Mouse (Mus musculus) forebrain, embryonic 11.5 days (tissue): ENCODE measurements at regions not wholly inside any gene's neighbourhood (a gene's known extent, or its start where the extent isn't known, plus 50 kb on each side); places are given as distances from the start of the nearest gene placed in this dataset.

Experiments
- ATAC-seq: fragments of 200-750 bp; cut with Nextera tagmentation; replicated peaks from 2 replicates; pipeline ENCODE4 v1.8.0; 2017; ENCODE audit warnings: moderate TSS enrichment; ENCODE audit not compliant: low FRiP score
- DNase-seq: peaks from one replicate; pipeline ENCODE4 v3.0.0-alpha.2; 2017; ENCODE audit warnings: low spot score
- H3K27ac ChIP-seq: fragments of 300-500 bp; sonication (generic); 2 replicates; pipeline ENCODE4 v1.5.1; 2014; ENCODE audit warnings: low read depth, low read length
- H3K27me3 ChIP-seq: fragments of 300-500 bp; sonication (generic); 2 replicates; pipeline ENCODE4 v1.6.1; 2014; ENCODE audit warnings: mild to moderate bottlenecking, low read length, mixed read lengths; ENCODE audit not compliant: control insufficient read depth, insufficient read depth
- H3K36me3 ChIP-seq: fragments of 300-500 bp; sonication (generic); 2 replicates; pipeline ENCODE4 v1.6.1; 2014; ENCODE audit warnings: mild to moderate bottlenecking, low read length, moderate library complexity, mixed read lengths; ENCODE audit not compliant: control insufficient read depth, insufficient read depth
- H3K4me1 ChIP-seq: fragments of 300-500 bp; sonication (generic); replicated peaks from 2 replicates; pipeline ENCODE4 v1.6.1; 2014; ENCODE audit warnings: low read length, mixed read lengths; ENCODE audit not compliant: control insufficient read depth, insufficient read depth
- H3K4me2 ChIP-seq: fragments of 300-500 bp; sonication (generic); 2 replicates; pipeline ENCODE4 v1.6.1; 2014; ENCODE audit warnings: low read depth, mild to moderate bottlenecking, low read length, moderate library complexity, mixed read lengths; ENCODE audit not compliant: severe bottlenecking
- H3K4me3 ChIP-seq: fragments of 300-500 bp; sonication (generic); 2 replicates; pipeline ENCODE4 v1.5.1; 2014; ENCODE audit warnings: low read depth, low read length
- H3K9ac ChIP-seq: fragments of 300-500 bp; sonication (generic); 2 replicates; pipeline ENCODE4 v1.6.1; 2014; ENCODE audit warnings: low read length
- H3K9me3 ChIP-seq: fragments of 300-500 bp; sonication (generic); 2 replicates; pipeline ENCODE4 v1.6.1; 2016; ENCODE audit warnings: low read length, mixed read lengths; ENCODE audit not compliant: control insufficient read depth
- WGBS: fragments of 180-500 bp; shearing (Covaris S2); extraction: QIAGEN DNeasy Blood & Tissue Kit; methylation state at CpG from one replicate; pipeline ENCODE4 v1.1.7; 2014; 5-methylcytosine and 5-hydroxymethylcytosine counted together

DNA sequence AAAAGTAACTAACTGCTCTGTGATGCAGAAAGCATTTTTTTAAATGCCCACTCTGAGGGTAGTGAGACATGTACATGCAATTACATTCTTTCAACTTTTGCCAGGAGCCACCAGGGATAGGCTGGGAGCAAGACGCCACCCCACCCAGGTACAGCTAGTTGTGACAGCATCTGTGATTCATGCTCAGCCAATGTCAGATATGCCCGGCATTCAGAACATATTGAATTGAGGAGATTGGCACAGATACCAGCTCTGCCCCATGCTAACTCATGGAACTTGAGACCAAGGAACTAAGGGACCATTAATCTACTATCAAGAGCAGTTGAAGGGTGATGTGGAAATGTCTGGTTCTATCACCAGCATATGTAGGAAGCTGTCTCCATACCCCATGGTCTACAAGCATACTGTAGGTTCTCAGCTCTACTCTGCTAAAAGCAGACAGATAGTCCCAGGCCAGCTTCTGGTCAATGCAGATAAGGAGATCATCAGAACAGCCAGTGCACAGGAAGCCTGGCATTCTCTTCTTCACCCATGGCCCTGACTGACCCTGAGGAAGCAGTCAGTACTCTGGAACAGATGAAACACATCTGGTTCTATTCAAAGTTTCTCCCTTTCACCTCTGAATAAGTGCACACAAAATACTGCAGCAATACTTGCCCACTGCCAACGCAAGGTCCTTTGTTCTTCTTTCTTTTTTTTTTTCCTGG, 127.4 kb downstream of the Adamts15 start:
- Histone ChIP-seq H3K9ac (no peak overlapping the region), H3K4me3 (no peak overlapping the region), H3K4me1 (no peaks in the 10 kb centered on the region), H3K27me3 (no peaks in the 10 kb centered on the region), H3K9me3 (no peaks in the 10 kb centered on the region), H3K27ac (no peak overlapping the region), H3K4me2 (no peak overlapping the region), H3K36me3 (no peaks in the 10 kb centered on the region)
- 92% methylated on average over 3 of the region's 3 CpGs for WGBS
- ATAC-seq (no peak), DNase-seq (no peak)

GRCm38 (mm10) chr9:30781221-30781620, 141.0 kb downstream of the Adamts15 start:
- no peak for ATAC-seq
- H3K9me3 ChIP-seq = no peaks in the 10 kb centered on the region

GRCm38 (mm10) chr9:30777816-30778215, 144.4 kb downstream of the Adamts15 start:
- DNase-seq (no peak), ATAC-seq (no peak)
- Histone ChIP-seq H3K27ac (no peak overlapping the region), H3K27me3 (no peaks in the 10 kb centered on the region), H3K4me3 (no peak overlapping the region), H3K4me1 (no peaks in the 10 kb centered on the region), H3K9ac (no peak overlapping the region), H3K36me3 (no peaks in the 10 kb centered on the region), H3K9me3 (no peaks in the 10 kb centered on the region), H3K4me2 (no peak overlapping the region)
- WGBS = 87% methylated on average over 2 of the region's 2 CpGs

More at GRCm38 (mm10) chr9:30781221-30781620, 141.0 kb downstream of the Adamts15 start:
- no peak overlapping the region for H3K4me3 ChIP-seq
- no peak overlapping the region for H3K27ac ChIP-seq
- no peaks in the 10 kb centered on the region for H3K36me3 ChIP-seq
- H3K4me2 ChIP-seq = no peak overlapping the region
- H3K27me3 ChIP-seq = no peaks in the 10 kb centered on the region
- no peak for DNase-seq
- no peaks in the 10 kb centered on the region for H3K4me1 ChIP-seq
- no peak overlapping the region for H3K9ac ChIP-seq
- 92% methylated on average over 2 of the region's 2 CpGs for WGBS

DNA sequence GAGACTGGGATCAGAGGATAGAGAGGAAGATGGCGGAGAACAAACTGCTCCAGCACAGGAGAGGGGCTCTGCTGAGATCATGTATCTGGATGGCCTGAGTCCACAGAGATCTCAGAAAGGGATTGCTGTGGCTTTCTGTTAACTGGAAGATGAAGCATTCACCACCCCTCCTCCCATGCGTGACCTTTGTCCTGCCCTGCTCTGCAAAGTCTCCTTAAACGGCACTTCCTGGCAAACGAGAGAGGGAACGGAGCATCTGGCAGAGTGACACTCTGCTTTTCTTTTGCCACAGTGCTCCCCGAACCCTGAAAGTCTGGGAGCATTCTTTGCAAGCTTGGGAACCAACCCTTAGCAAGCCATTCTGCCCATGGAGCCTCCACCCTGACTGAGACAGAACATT, 147.1 kb downstream of the Adamts15 start:
- no peak overlapping the region for H3K27ac ChIP-seq
- no peaks in the 10 kb centered on the region for H3K4me1 ChIP-seq
- H3K27me3 ChIP-seq = no peaks in the 10 kb centered on the region
- WGBS = 68% methylated on average over 6 of the region's 6 CpGs
- no peaks in the 10 kb centered on the region for H3K36me3 ChIP-seq
- DNase-seq (no peak), ATAC-seq (no peak)
- H3K9me3 ChIP-seq = no peaks in the 10 kb centered on the region
- H3K4me3 ChIP-seq = no peak overlapping the region
- no peak overlapping the region for H3K4me2 ChIP-seq
- H3K9ac ChIP-seq = no peak overlapping the region

GRCm38 (mm10) chr9:30772456-30772855, 149.8 kb downstream of the Adamts15 start:
- Histone ChIP-seq H3K27ac (no peak overlapping the region), H3K4me2 (no peak overlapping the region), H3K27me3 (no peaks in the 10 kb centered on the region), H3K4me3 (no peak overlapping the region), H3K4me1 (no peaks in the 10 kb centered on the region), H3K36me3 (no peaks in the 10 kb centered on the region), H3K9me3 (no peaks in the 10 kb centered on the region), H3K9ac (no peak overlapping the region)
- ATAC-seq (no peak), DNase-seq (no peak)
- WGBS = 77% methylated on average over 3 of the region's 3 CpGs

DNA sequence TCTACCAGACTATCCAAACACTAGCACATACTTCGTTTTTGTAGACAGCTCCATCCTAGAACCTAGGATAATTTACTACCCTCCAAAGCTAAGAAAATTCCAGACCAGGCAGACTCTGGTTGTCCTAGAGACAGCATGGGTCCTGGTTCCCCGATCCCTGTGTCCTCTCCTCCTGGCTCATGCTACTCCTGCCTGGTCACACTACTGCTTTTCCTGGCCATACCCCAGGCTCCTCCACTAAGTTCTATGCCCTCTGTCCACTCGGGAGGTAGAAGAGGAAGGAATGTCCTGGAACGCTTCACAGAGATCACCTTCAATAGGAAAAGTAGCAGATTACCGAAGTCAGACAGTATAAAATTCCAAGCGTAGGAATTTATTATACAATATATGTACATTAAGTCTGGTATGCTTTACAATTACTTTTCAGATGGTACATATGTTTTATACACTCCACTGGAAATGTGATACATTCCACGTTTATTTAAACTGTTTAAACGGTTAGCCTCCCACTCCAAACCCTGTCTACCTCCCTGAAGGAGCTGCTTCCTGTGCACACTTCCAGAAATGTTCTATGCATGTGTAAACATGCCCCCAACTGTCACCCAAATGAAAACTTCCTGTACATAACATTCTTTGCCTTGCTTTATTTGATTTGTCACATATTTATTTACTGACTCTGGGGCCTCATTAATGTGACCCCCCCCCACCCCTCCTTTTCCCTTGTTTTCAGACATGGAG, 151.6 kb downstream of the Adamts15 start:
- Histone ChIP-seq H3K27ac (no peak overlapping the region), H3K9me3 (no peaks in the 10 kb centered on the region), H3K4me3 (no peak overlapping the region), H3K4me1 (no peaks in the 10 kb centered on the region), H3K9ac (no peak overlapping the region), H3K4me2 (no peak overlapping the region), H3K36me3 (no peaks in the 10 kb centered on the region), H3K27me3 (no peaks in the 10 kb centered on the region)
- DNase-seq (no peak), ATAC-seq (no peak)
- 81% methylated on average over 8 of the region's 8 CpGs for WGBS

- ATAC-seq (no peak), DNase-seq (no peak)
- H3K36me3 ChIP-seq = no peaks in the 10 kb centered on the region
- no peak overlapping the region for H3K4me3 ChIP-seq
- H3K4me2 ChIP-seq = no peak overlapping the region
- H3K27ac ChIP-seq = no peak overlapping the region
- H3K4me1 ChIP-seq = no peaks in the 10 kb centered on the region
- H3K9ac ChIP-seq = no peak overlapping the region
- WGBS = 90% methylated on average over 4 of the region's 4 CpGs
- no peaks in the 10 kb centered on the region for H3K27me3 ChIP-seq
- H3K9me3 ChIP-seq = no peaks in the 10 kb centered on the region
These were observed 152.9 kb downstream of the Adamts15 start for GRCm38 (mm10) chr9:30769435-30769729.

GRCm38 (mm10) chr9:30768665-30769434, 153.4 kb downstream of the Adamts15 start:
- Histone ChIP-seq H3K4me3 (no peak overlapping the region), H3K27ac (no peak overlapping the region), H3K4me1 (no peaks in the 10 kb centered on the region), H3K9me3 (no peaks in the 10 kb centered on the region), H3K36me3 (no peaks in the 10 kb centered on the region), H3K27me3 (no peaks in the 10 kb centered on the region), H3K4me2 (no peak overlapping the region), H3K9ac (no peak overlapping the region)
- ATAC-seq = no peak
- no peak for DNase-seq
- 86% methylated on average over 7 of the region's 7 CpGs for WGBS
